Mouse (Mus musculus) cerebellum, adult 18-20 months (tissue): ENCODE measurements around the gene Tns1.

Source experiments
- DNase-seq, 2 experiments: peaks; one replicate each; pipeline ENCODE4 v3.0.0; 2021

Tns1 gene

GRCm38 (mm10) chr1:74121821-74122576 is 2.2 kb downstream of the Tns1 start:
- no peak for DNase-seq

- DNase-seq = no peak
Observed at GRCm38 (mm10) chr1:74121138-74121537, 3.1 kb downstream of the Tns1 start.

- no peak for DNase-seq
Observed at GRCm38 (mm10) chr1:74119115-74119514, 5.1 kb downstream of the Tns1 start.

- no peak for DNase-seq
Observed at GRCm38 (mm10) chr1:74117876-74118275, 6.4 kb downstream of the Tns1 start.

GRCm38 (mm10) chr1:74113071-74113470 is 11.2 kb downstream of the Tns1 start:
- no peak for DNase-seq

- no peak for DNase-seq
Observed at GRCm38 (mm10) chr1:74111696-74112030, 12.6 kb downstream of the Tns1 start.

- no peak for DNase-seq
Observed at GRCm38 (mm10) chr1:74110932-74111695, 13.1 kb downstream of the Tns1 start.

GRCm38 (mm10) chr1:74109670-74110069 is 14.6 kb downstream of the Tns1 start:
- DNase-seq = no peak

- no peak for DNase-seq
Observed at GRCm38 (mm10) chr1:74107931-74108618, 16.2 kb downstream of the Tns1 start.

GRCm38 (mm10) chr1:74106214-74106613 is 18.0 kb downstream of the Tns1 start:
- DNase-seq = no peak

- peak; percentile 8 to 22 for DNase-seq
Observed at GRCm38 (mm10) chr1:74105660-74106059, 18.6 kb downstream of the Tns1 start.

GRCm38 (mm10) chr1:74103654-74104353 is 20.4 kb downstream of the Tns1 start:
- peak in 1 of 2 experiments; percentile 12 for DNase-seq

GRCm38 (mm10) chr1:74099001-74099435 is 25.2 kb downstream of the Tns1 start:
- no peak for DNase-seq

- peak; percentile 3 to 17 for DNase-seq
Observed at GRCm38 (mm10) chr1:74098004-74099000, 25.9 kb downstream of the Tns1 start.

- DNase-seq = no peak
Observed at GRCm38 (mm10) chr1:74095728-74096127, 28.5 kb downstream of the Tns1 start.

- DNase-seq = no peak
Observed at GRCm38 (mm10) chr1:74095296-74095695, 29.0 kb downstream of the Tns1 start.

GRCm38 (mm10) chr1:74094497-74095270 is 29.6 kb downstream of the Tns1 start:
- peak; percentile 21 to 27 for DNase-seq

GRCm38 (mm10) chr1:74093447-74093846 is 30.8 kb downstream of the Tns1 start:
- DNase-seq = no peak

- no peak for DNase-seq
Observed at GRCm38 (mm10) chr1:74092242-74092641, 32.0 kb downstream of the Tns1 start.

GRCm38 (mm10) chr1:74091611-74092224 is 32.5 kb downstream of the Tns1 start:
- DNase-seq = no peak
